Mouse (Mus musculus) forebrain, embryonic 16.5 days (tissue): Measurements from ENCODE around the gene Gpd1. TPM values are rescaled to one million over a fixed set of nuclear protein-coding genes. Genes with fewer than 3 reads are reported as not detected.
A peak's percentile ranks its signal among the peaks of the same experiment; 100 is the strongest.

Experiments
- ATAC-seq: fragments of 200-750 bp; cut with Nextera tagmentation; 2 replicates; pipeline ENCODE4 v1.8.0; 2017; ENCODE audit warnings: mild to moderate bottlenecking, moderate library complexity
- H3K27ac ChIP-seq: fragments of 300-500 bp; sonication (generic); 2 replicates; pipeline ENCODE4 v1.5.1; 2014; ENCODE audit warnings: low read length, control low read depth
- H3K27me3 ChIP-seq: fragments of 300-500 bp; sonication (generic); replicated peaks from 2 replicates; pipeline ENCODE4 v1.6.1; 2014; ENCODE audit warnings: low read length; ENCODE audit not compliant: control insufficient read depth, insufficient read depth
- H3K36me3 ChIP-seq: fragments of 300-500 bp; sonication (generic); 2 replicates; pipeline ENCODE4 v1.6.1; 2014; ENCODE audit not compliant: control insufficient read depth, insufficient read depth
- H3K4me1 ChIP-seq: fragments of 300-500 bp; sonication (generic); replicated peaks from 2 replicates; pipeline ENCODE4 v1.6.1; 2014; ENCODE audit warnings: low read length; ENCODE audit not compliant: control insufficient read depth, insufficient read depth
- H3K4me2 ChIP-seq: fragments of 300-500 bp; sonication (generic); 2 replicates; pipeline ENCODE4 v1.6.1; 2014; ENCODE audit warnings: mild to moderate bottlenecking, low read length, control low read depth
- H3K4me3 ChIP-seq: fragments of 300-500 bp; sonication (generic); replicated peaks from 2 replicates; pipeline ENCODE4 v1.5.1; 2014; ENCODE audit warnings: mild to moderate bottlenecking, low read length, control low read depth
- H3K9ac ChIP-seq: fragments of 300-500 bp; sonication (generic); replicated peaks from 2 replicates; pipeline ENCODE4 v1.6.1; 2014; ENCODE audit warnings: low read depth, low read length, control low read depth
- H3K9me3 ChIP-seq: fragments of 300-500 bp; sonication (generic); 2 replicates; pipeline ENCODE4 v1.6.1; 2016; ENCODE audit warnings: low read length; ENCODE audit not compliant: control insufficient read depth
- WGBS: fragments of 180-500 bp; shearing (Covaris S2); extraction: QIAGEN DNeasy Blood & Tissue Kit; methylation state at CpG from one replicate; pipeline ENCODE4 v1.1.7; 2014; 5-methylcytosine and 5-hydroxymethylcytosine counted together
- polyA plus RNA-seq: library from polyadenylated mRNA; unstranded; fragments of >200 nt; fragmentation: Nextera tagmentation; extraction: Ambion mirVana; gene quantifications from 2 replicates; pipeline ENCODE4 v1.2.1, GENCODE M21; 2015

The Gpd1 gene
- polyA plus RNA-seq, 1 experiment from 2014 or later: 2.4 TPM

GRCm38 (mm10) chr15:99704881-99705280 lies 12.4 kb upstream of the Gpd1 start:
- no peak overlapping the region for H3K9ac ChIP-seq
- H3K9me3 ChIP-seq: no peaks in the 10 kb centered on the region
- H3K4me2 ChIP-seq: peak overlapping the region; percentile 83
- WGBS: 29% methylated on average over 7 of the region's 7 CpGs
- H3K27me3 ChIP-seq: no peaks in the 10 kb centered on the region
- peak overlapping the region; percentile 68; the same call in 1 of the 2 replicates for H3K4me3 ChIP-seq
- peaks cover 25% of the 10 kb centered on the region for H3K36me3 ChIP-seq
- peaks cover 34% of the 10 kb centered on the region for H3K4me1 ChIP-seq
- no peak for ATAC-seq
- H3K27ac ChIP-seq: peak overlapping the region; percentile 61

DNA sequence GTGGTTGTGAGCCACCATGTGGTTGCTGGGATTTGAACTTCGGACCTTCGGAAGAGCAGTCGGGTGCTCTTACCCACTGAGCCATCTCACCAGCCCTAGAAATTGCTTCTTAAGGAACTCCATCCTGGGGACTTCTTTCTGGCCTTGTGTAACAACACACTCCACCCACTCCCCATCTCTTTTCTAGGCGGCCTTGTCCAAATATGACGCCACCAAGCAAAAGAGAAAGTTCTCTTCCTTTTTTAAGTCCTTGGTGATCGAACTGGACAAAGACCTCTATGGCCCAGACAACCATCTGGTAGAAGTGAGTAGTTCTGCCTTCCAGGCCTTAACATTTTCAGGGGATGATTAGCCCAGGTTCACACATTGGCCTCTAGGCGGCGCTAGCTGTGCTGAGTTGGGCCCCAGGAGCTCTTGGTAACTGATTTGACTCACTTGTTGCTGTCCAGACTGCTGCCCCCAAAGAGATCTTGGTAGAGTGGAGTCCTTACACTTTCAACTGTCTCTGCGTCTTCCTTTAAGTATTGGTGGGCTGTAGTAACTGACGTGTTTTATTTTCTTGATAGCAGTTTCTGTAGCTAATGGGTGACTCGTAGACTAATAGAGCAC lies 11.8 kb upstream of the Gpd1 start, which contains the start of gene Gm17349:
Gene Gm17349 (minus strand): TSS at position 51 of the 609 bp plus-strand sequence.
- Histone ChIP-seq H3K4me1 (peaks cover 34% of the 10 kb centered on the region), H3K27me3 (no peaks in the 10 kb centered on the region), H3K27ac (peak within 1 kb of the TSS; percentile 61), H3K9me3 (no peaks in the 10 kb centered on the region), H3K4me3 (peak within 1 kb of the TSS; percentile 68), H3K36me3 (peaks cover 30% of the 10 kb centered on the region), H3K9ac (peak within 1 kb of the TSS; percentile 50), H3K4me2 (peak within 1 kb of the TSS; percentile 83)
- WGBS: 63% methylated on average over 11 of the region's 11 CpGs
- ATAC-seq: no peak

DNA sequence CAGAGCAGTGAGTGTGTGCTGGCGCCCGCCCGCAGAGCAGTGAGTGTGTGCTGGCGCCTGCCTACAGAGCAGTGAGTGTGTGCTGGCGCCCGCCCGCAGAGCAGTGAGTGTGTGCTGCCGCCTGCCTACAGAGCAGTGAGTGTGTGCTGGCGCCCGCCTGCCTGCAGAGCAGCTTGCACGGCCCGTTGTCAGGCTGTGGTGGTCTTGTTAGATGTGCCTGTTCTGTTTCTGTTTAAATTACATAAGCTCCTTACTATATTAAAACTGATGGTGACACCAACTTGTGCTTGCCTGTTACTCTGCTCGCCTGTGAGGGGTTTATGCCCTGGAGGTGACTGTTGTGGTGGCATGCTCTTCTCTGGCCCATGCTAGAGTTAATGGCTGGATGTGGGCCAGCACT lies 9.1 kb upstream of the Gpd1 start:
- Histone ChIP-seq H3K27ac (no peak overlapping the region), H3K27me3 (no peaks in the 10 kb centered on the region), H3K4me3 (no peak overlapping the region), H3K9ac (no peak overlapping the region), H3K4me2 (no peak overlapping the region), H3K36me3 (peaks cover 51% of the 10 kb centered on the region), H3K4me1 (peaks cover 20% of the 10 kb centered on the region), H3K9me3 (no peaks in the 10 kb centered on the region)
- WGBS: 93% methylated on average over 13 of the region's 13 CpGs
- no peak for ATAC-seq

- Histone ChIP-seq H3K4me2 (no peak overlapping the region), H3K9me3 (no peaks in the 10 kb centered on the region), H3K4me1 (peaks cover 8% of the 10 kb centered on the region), H3K36me3 (peaks cover 59% of the 10 kb centered on the region), H3K27ac (no peak overlapping the region), H3K4me3 (no peak overlapping the region), H3K27me3 (no peaks in the 10 kb centered on the region), H3K9ac (no peak overlapping the region)
- ATAC-seq: no peak
- WGBS: 95% methylated on average over 10 of the region's 10 CpGs
Observed at GRCm38 (mm10) chr15:99710221-99711190, 6.8 kb upstream of the Gpd1 start.

DNA sequence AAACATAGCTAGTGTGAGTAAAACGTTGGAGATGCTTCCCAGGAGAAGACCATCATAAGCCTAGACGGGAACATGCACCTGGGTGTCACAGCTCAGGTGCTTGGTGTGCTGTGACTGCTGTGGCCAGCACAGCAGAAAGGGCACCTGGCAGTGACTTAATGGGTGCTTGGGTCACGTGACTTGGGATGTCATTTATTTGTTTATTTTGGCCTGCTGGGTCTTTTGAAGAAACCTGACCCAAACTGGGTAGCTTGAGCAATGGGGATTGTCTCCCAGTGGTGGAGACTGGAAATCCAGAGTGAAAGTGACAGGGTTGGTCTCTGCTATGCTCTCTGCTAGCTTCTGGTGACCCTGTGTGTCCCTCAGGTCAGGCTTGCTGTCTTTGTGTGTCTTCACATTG lies 5.8 kb upstream of the Gpd1 start:
- peaks cover 16% of the 10 kb centered on the region for H3K4me1 ChIP-seq
- ATAC-seq: no peak
- H3K36me3 ChIP-seq: peaks cover 59% of the 10 kb centered on the region
- no peak overlapping the region for H3K4me3 ChIP-seq
- H3K27me3 ChIP-seq: no peaks in the 10 kb centered on the region
- no peak overlapping the region for H3K4me2 ChIP-seq
- H3K9me3 ChIP-seq: no peaks in the 10 kb centered on the region
- no peak overlapping the region for H3K9ac ChIP-seq
- 80% methylated on average over 3 of the region's 3 CpGs for WGBS
- H3K27ac ChIP-seq: no peak overlapping the region

- no peak overlapping the region for H3K27ac ChIP-seq
- no peak overlapping the region for H3K4me2 ChIP-seq
- H3K36me3 ChIP-seq: peaks cover 49% of the 10 kb centered on the region
- no peak for ATAC-seq
- 78% methylated on average over 13 of the region's 13 CpGs for WGBS
- H3K27me3 ChIP-seq: no peaks in the 10 kb centered on the region
- no peaks in the 10 kb centered on the region for H3K9me3 ChIP-seq
- H3K4me3 ChIP-seq: no peak overlapping the region
- H3K9ac ChIP-seq: no peak overlapping the region
- H3K4me1 ChIP-seq: peaks cover 25% of the 10 kb centered on the region
Observed at GRCm38 (mm10) chr15:99712666-99713559, 4.4 kb upstream of the Gpd1 start.

- Histone ChIP-seq H3K27me3 (no peaks in the 10 kb centered on the region), H3K36me3 (peaks cover 44% of the 10 kb centered on the region)
Observed at GRCm38 (mm10) chr15:99713569-99713968, 3.7 kb upstream of the Gpd1 start.

GRCm38 (mm10) chr15:99714206-99714605 lies 3.1 kb upstream of the Gpd1 start:
- no peaks in the 10 kb centered on the region for H3K27me3 ChIP-seq
- no peak overlapping the region for H3K9ac ChIP-seq
- H3K4me3 ChIP-seq: no peak overlapping the region
- H3K4me1 ChIP-seq: peaks cover 25% of the 10 kb centered on the region
- no peak overlapping the region for H3K4me2 ChIP-seq
- 72% methylated on average over 4 of the region's 4 CpGs for WGBS
- ATAC-seq: no peak
- no peaks in the 10 kb centered on the region for H3K9me3 ChIP-seq
- peaks cover 39% of the 10 kb centered on the region for H3K36me3 ChIP-seq
- peak overlapping the region; percentile 41; the same call in 1 of the 2 replicates for H3K27ac ChIP-seq

More at GRCm38 (mm10) chr15:99713569-99713968, 3.7 kb upstream of the Gpd1 start:
- ATAC-seq: no peak
- H3K4me1 ChIP-seq: peaks cover 25% of the 10 kb centered on the region
- H3K27ac ChIP-seq: peak overlapping the region; percentile 33
- no peak overlapping the region for H3K9ac ChIP-seq
- no peaks in the 10 kb centered on the region for H3K9me3 ChIP-seq
- H3K4me3 ChIP-seq: no peak overlapping the region
- 79% methylated on average over 3 of the region's 3 CpGs for WGBS
- no peak overlapping the region for H3K4me2 ChIP-seq
